ENCODE assay signal across 9 mouse cellular contexts in the genomic region with DNA sequence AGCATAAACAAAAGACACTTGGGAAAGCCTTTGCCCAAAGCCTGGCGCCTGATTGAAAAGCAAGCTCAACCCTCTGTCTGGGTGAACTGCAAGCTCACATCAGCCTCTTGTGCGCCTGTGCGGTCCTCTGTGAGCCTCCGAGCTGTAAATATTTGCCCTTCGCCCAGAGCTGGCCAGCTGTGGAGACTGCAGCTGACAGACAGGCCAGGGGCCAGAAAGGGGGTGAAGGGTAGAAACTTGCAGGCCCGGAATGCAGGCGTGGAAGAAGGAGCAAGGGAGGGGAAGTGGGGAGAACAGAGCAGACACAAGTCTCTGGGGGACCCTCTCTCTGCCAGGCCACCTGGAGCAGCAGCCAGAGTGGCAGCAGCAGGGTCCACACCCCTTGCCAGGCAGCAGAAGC. TPM values are rescaled to one million over a fixed set of nuclear protein-coding genes. Genes with fewer than 3 reads are reported as not detected.
DNase-seq lines count a peak whose midpoint lies in the region; ATAC-seq and TF ChIP-seq lines count a peak whose summit lies in the region.
"Had no signal": no experiment of that assay in that cellular context is flagged by ENCODE, and none has a peak within 500 bp of the region (broad histone marks: within the 10 kb centered on the region; RNA-seq: fewer than 3 reads in every experiment).

No protein-coding gene starts in this region.

- TF ChIP-seq CTCF in spleen, adult 2 months (IDR thresholded peaks at IDR 0.05; ENCODE audit: extremely low read depth, insufficient read depth, insufficient read length, insufficient replicate concordance) = no peak

- H3K36me3 ChIP-seq in spleen, adult 2 months (ENCODE audit: control insufficient read depth, insufficient read depth, low read length) = no peaks in the 10 kb centered on the region

- no peak for ATAC-seq in monocyte, adult 5-6 weeks (replicated peaks; ENCODE audit: insufficient number of reproducible peaks, low FRiP score, low TSS enrichment, poor library complexity, severe bottlenecking)

- peaks cover 2% of the 10 kb centered on the region for H3K27me3 ChIP-seq in spleen, adult 2 months (ENCODE audit: control insufficient read depth, insufficient read depth, low read length)

- no peak for TF ChIP-seq POLR2A in spleen, adult 2 months (IDR thresholded peaks at IDR 0.05; ENCODE audit: low read depth, low read length)

- H3K4me3 ChIP-seq in spleen, adult 2 months (ENCODE audit: extremely low read depth, insufficient read depth, insufficient read length) = no peak overlapping the region

- 55% methylated on average over 7 of the region's 7 CpGs for WGBS in spleen, adult 2 months

- no peaks in the 10 kb centered on the region; the same call in 1 of the 2 replicates for H3K4me1 ChIP-seq in spleen, adult 2 months (ENCODE audit: control insufficient read depth, insufficient read depth, insufficient read length)

- H3K27ac ChIP-seq in spleen, adult 2 months (ENCODE audit: insufficient read depth, low read length) = 0 out of 2 replicates have a peak overlapping the region, but pooled peaks have one; percentile 5

- no peak for DNase-seq in spleen, adult 2 months (ENCODE audit: low read depth in 1 of 2, low spot score in 2 of 2)
- DNase-seq in spleen, adult 18-20 months = no peak
- DNase-seq in heart, adult 8-10 months (ENCODE audit: low spot score) = peak; percentile 59
- DNase-seq in kidney, adult 18-20 months = peak; percentile 73
- DNase-seq in lung, adult 18-20 months = peak; percentile 65 to 73
- peak; percentile 84 for DNase-seq in retina, postnatal 1 day
- DNase-seq in cerebellum, adult 9-10 months = no peak

RNA-seq across cellular contexts. Expression of a gene that starts 3.0 kb away (rescaled TPM):
- polyA plus RNA-seq in spleen, adult 2 months (2012; rRNA removed) = 1.9 and 2.7 TPM in 2 replicates
- 10 to 100 TPM; 25.9 to 30.4 (median 28.3) TPM for total RNA-seq in heart, adult 8-10 months (2022)
- total RNA-seq in monocyte, adult 5-6 weeks (2017) = not detected in 3 replicates
- total RNA-seq: common myeloid progenitor, adult 5-6 weeks had no signal

Comparison
In these comparisons a context has a peak if more than half of its experiments do, and no peak if none do; other contexts are left out.
1. DNase-seq: peak in heart, adult 8-10 months (single experiment), kidney, adult 18-20 months (single experiment), lung, adult 18-20 months (2 of 2) and retina, postnatal 1 day (single experiment); none in spleen, adult 2 months (0 of 2), spleen, adult 18-20 months (0 of 2) and cerebellum, adult 9-10 months (single experiment).
2. RNA of a gene that starts 3.0 kb away (total RNA-seq): 25.9 to 30.4 TPM in heart, adult 8-10 months; not detected in monocyte, adult 5-6 weeks; every median in the first group is over 10 times any median in the second.